ENCODE assay signal across 11 mouse cellular contexts in genomic region chrX:156594735-156595134, GRCm38 (mm10).
A peak's percentile ranks its signal among the peaks of the same experiment; 100 is the strongest.
DNase-seq lines count a peak whose midpoint lies in the region; ATAC-seq and TF ChIP-seq lines count a peak whose summit lies in the region.
"Had no signal": no experiment of that assay in that cellular context is flagged by ENCODE, and none has a peak within 500 bp of the region (broad histone marks: within the 10 kb centered on the region; RNA-seq: fewer than 3 reads in every experiment).

No protein-coding gene starts in this region.

- ATAC-seq in hindbrain, embryonic 16.5 days: peak; percentile 67; the same call in 1 of the 2 replicates
- no peak for ATAC-seq in hindbrain, embryonic 11.5 days (ENCODE audit: low FRiP score)
- peak; percentile 76 for ATAC-seq in hindbrain, postnatal 0 days
- no peak for ATAC-seq in liver, embryonic 11.5 days (replicated peaks; ENCODE audit: low FRiP score)

- no peaks in the 10 kb centered on the region for H3K36me3 ChIP-seq in hindbrain, embryonic 16.5 days (ENCODE audit: control insufficient read depth, insufficient read depth, low read length)
- H3K36me3 ChIP-seq in hindbrain, embryonic 11.5 days (ENCODE audit: control insufficient read depth, insufficient read depth, low read length): no peaks in the 10 kb centered on the region
- H3K36me3 ChIP-seq in hindbrain, postnatal 0 days (ENCODE audit: insufficient read depth, low read length): no peaks in the 10 kb centered on the region
- no peaks in the 10 kb centered on the region for H3K36me3 ChIP-seq in liver, embryonic 11.5 days (ENCODE audit: control insufficient read depth, insufficient read depth, low read length)
- H3K36me3 ChIP-seq: embryonic facial prominence, embryonic 15.5 days; kidney, embryonic 15.5 days had no signal

- H3K4me2 ChIP-seq in hindbrain, embryonic 16.5 days (ENCODE audit: low read length): no peak overlapping the region
- no peak overlapping the region for H3K4me2 ChIP-seq in hindbrain, embryonic 11.5 days (replicated peaks; ENCODE audit: low read depth, low read length)
- no peak overlapping the region for H3K4me2 ChIP-seq in hindbrain, postnatal 0 days (ENCODE audit: low read depth, low read length)
- no peak overlapping the region for H3K4me2 ChIP-seq in liver, embryonic 11.5 days
- H3K4me2 ChIP-seq: embryonic facial prominence, embryonic 15.5 days; kidney, embryonic 15.5 days had no signal

- H3K4me1 ChIP-seq in hindbrain, embryonic 16.5 days (ENCODE audit: control insufficient read depth, insufficient read depth, low read depth, low read length): no peaks in the 10 kb centered on the region
- no peaks in the 10 kb centered on the region for H3K4me1 ChIP-seq in hindbrain, embryonic 11.5 days (replicated peaks; ENCODE audit: control insufficient read depth, insufficient read depth, low read length)
- no peaks in the 10 kb centered on the region for H3K4me1 ChIP-seq in hindbrain, postnatal 0 days (ENCODE audit: insufficient read depth, low read length)
- no peaks in the 10 kb centered on the region for H3K4me1 ChIP-seq in liver, embryonic 11.5 days (replicated peaks; ENCODE audit: control insufficient read depth, insufficient read depth, low read length)
- H3K4me1 ChIP-seq: embryonic facial prominence, embryonic 15.5 days; kidney, embryonic 15.5 days had no signal

- no peaks in the 10 kb centered on the region for H3K27me3 ChIP-seq in hindbrain, embryonic 16.5 days (replicated peaks; ENCODE audit: control insufficient read depth, insufficient read depth, low read length)
- H3K27me3 ChIP-seq in hindbrain, embryonic 11.5 days (ENCODE audit: control insufficient read depth, insufficient read depth, low read length): no peaks in the 10 kb centered on the region
- H3K27me3 ChIP-seq in hindbrain, postnatal 0 days (ENCODE audit: insufficient read depth, low read length): no peaks in the 10 kb centered on the region
- H3K27me3 ChIP-seq in liver, embryonic 11.5 days (replicated peaks; ENCODE audit: control insufficient read depth, insufficient read depth, low read length): no peaks in the 10 kb centered on the region
- H3K27me3 ChIP-seq: embryonic facial prominence, embryonic 15.5 days; kidney, embryonic 15.5 days had no signal

- WGBS in hindbrain, embryonic 16.5 days: 67% methylated on average over 5 of the region's 5 CpGs
- WGBS in hindbrain, embryonic 11.5 days: 73% methylated on average over 5 of the region's 5 CpGs
- 68% methylated on average over 5 of the region's 5 CpGs for WGBS in hindbrain, postnatal 0 days
- 67% methylated on average over 5 of the region's 5 CpGs for WGBS in liver, embryonic 11.5 days

- H3K27ac ChIP-seq in hindbrain, embryonic 16.5 days (ENCODE audit: low read depth, low read length): no peak overlapping the region
- H3K27ac ChIP-seq in hindbrain, embryonic 11.5 days (ENCODE audit: low read depth, low read length): no peak overlapping the region
- no peak overlapping the region for H3K27ac ChIP-seq in hindbrain, postnatal 0 days
- H3K27ac ChIP-seq in liver, embryonic 11.5 days (ENCODE audit: low read depth, low read length): no peak overlapping the region
- H3K27ac ChIP-seq: embryonic facial prominence, embryonic 15.5 days; kidney, embryonic 15.5 days had no signal

- DNase-seq in adrenal gland, adult 2 months: peak; percentile 2
- DNase-seq in adrenal gland, adult 18-20 months (ENCODE audit: low spot score in 2 of 2): no peak
- no peak for DNase-seq in hindbrain, embryonic 11.5 days (ENCODE audit: low spot score)
- DNase-seq in Muller cell, postnatal 12 days (ENCODE audit: inconsistent ontology term): peak; percentile 45
- peak; percentile 32 for DNase-seq in hindbrain, postnatal 0 days (ENCODE audit: low spot score)
- DNase-seq in gastrocnemius, adult 8-10 months (ENCODE audit: low spot score in 2 of 2): no peak
- no peak for DNase-seq in liver, embryonic 11.5 days (ENCODE audit: low spot score)
- DNase-seq: gastrocnemius, postnatal 14 days had no signal

- H3K9me3 ChIP-seq in hindbrain, embryonic 16.5 days (ENCODE audit: control insufficient read depth, low read length): no peaks in the 10 kb centered on the region
- no peaks in the 10 kb centered on the region for H3K9me3 ChIP-seq in hindbrain, embryonic 11.5 days (ENCODE audit: control insufficient read depth, low read length)
- no peaks in the 10 kb centered on the region for H3K9me3 ChIP-seq in hindbrain, postnatal 0 days (ENCODE audit: low read length)
- H3K9me3 ChIP-seq in liver, embryonic 11.5 days (ENCODE audit: control insufficient read depth, low read length): no peaks in the 10 kb centered on the region
- H3K9me3 ChIP-seq: embryonic facial prominence, embryonic 15.5 days; kidney, embryonic 15.5 days had no signal

- TF ChIP-seq CTCF in hindbrain, postnatal 0 days (IDR thresholded peaks at IDR 0.05; ENCODE audit: low read depth): no peak

- no peak overlapping the region for H3K4me3 ChIP-seq in hindbrain, embryonic 16.5 days (ENCODE audit: low read length)
- no peak overlapping the region for H3K4me3 ChIP-seq in hindbrain, embryonic 11.5 days (ENCODE audit: low read depth, low read length)
- H3K4me3 ChIP-seq in hindbrain, postnatal 0 days (ENCODE audit: low read length): no peak overlapping the region
- H3K4me3 ChIP-seq in liver, embryonic 11.5 days (ENCODE audit: low read depth, low read length): no peak overlapping the region
- H3K4me3 ChIP-seq: embryonic facial prominence, embryonic 15.5 days; kidney, embryonic 15.5 days had no signal

- H3K9ac ChIP-seq in hindbrain, embryonic 16.5 days (ENCODE audit: low read depth, low read length): no peak overlapping the region
- H3K9ac ChIP-seq in hindbrain, embryonic 11.5 days (ENCODE audit: low read depth, low read length): no peak overlapping the region
- no peak overlapping the region for H3K9ac ChIP-seq in hindbrain, postnatal 0 days (replicated peaks; ENCODE audit: low read length)
- H3K9ac ChIP-seq in liver, embryonic 11.5 days (ENCODE audit: low read depth, low read length): no peak overlapping the region
- H3K9ac ChIP-seq: embryonic facial prominence, embryonic 15.5 days; kidney, embryonic 15.5 days had no signal

Comparison
In these comparisons a context has a peak if more than half of its experiments do, and no peak if none do; other contexts are left out.
1. DNase-seq: peak in adrenal gland, adult 2 months (single experiment), Muller cell, postnatal 12 days (single experiment) and hindbrain, postnatal 0 days (single experiment); none in adrenal gland, adult 18-20 months (0 of 2), hindbrain, embryonic 11.5 days (single experiment), gastrocnemius, adult 8-10 months (0 of 2) and liver, embryonic 11.5 days (single experiment).
2. ATAC-seq: peak in hindbrain, embryonic 16.5 days (single experiment) and hindbrain, postnatal 0 days (single experiment); none in hindbrain, embryonic 11.5 days (single experiment) and liver, embryonic 11.5 days (single experiment).